Mouse (Mus musculus) midbrain, postnatal 0 days (tissue): ENCODE data around the gene Lrrc31. TPM values are rescaled to one million over a fixed set of nuclear protein-coding genes. Genes with fewer than 3 reads are reported as not detected.
A peak's percentile ranks its signal among the peaks of the same experiment; 100 is the strongest.

ENCODE experiments used
- ATAC-seq: fragments of 200-750 bp; cut with Nextera tagmentation; 2 replicates; pipeline ENCODE4 v1.8.0; 2017; ENCODE audit warnings: moderate number of reproducible peaks, mild to moderate bottlenecking, moderate TSS enrichment, moderate library complexity; ENCODE audit not compliant: low FRiP score
- DNase-seq: peaks from one replicate; pipeline ENCODE4 v3.0.0-alpha.2; 2015; ENCODE audit warnings: low spot score
- H3K27ac ChIP-seq: fragments of 300-500 bp; sonication (generic); 2 replicates; pipeline ENCODE4 v1.5.1; 2014; ENCODE audit warnings: low read depth, mild to moderate bottlenecking, low read length, mixed read lengths
- H3K27me3 ChIP-seq: fragments of 300-500 bp; sonication (generic); 2 replicates; pipeline ENCODE4 v1.6.1; 2014; ENCODE audit warnings: low read length, control low read depth, mixed read lengths; ENCODE audit not compliant: insufficient read depth
- H3K36me3 ChIP-seq: fragments of 300-500 bp; sonication (generic); 2 replicates; pipeline ENCODE4 v1.6.1; 2014; ENCODE audit warnings: low read length, control low read depth, mixed read lengths; ENCODE audit not compliant: insufficient read depth
- H3K4me1 ChIP-seq: fragments of 300-500 bp; sonication (generic); 2 replicates; pipeline ENCODE4 v1.6.1; 2014; ENCODE audit warnings: mild to moderate bottlenecking, control low read depth, antibody characterized with exemption, low read length, mixed read lengths; ENCODE audit not compliant: insufficient read depth
- H3K4me2 ChIP-seq: fragments of 300-500 bp; sonication (generic); 2 replicates; pipeline ENCODE4 v1.6.1; 2014; ENCODE audit warnings: low read depth, mild to moderate bottlenecking, low read length, mixed read lengths; ENCODE audit not compliant: poor library complexity, severe bottlenecking
- H3K4me3 ChIP-seq: fragments of 300-500 bp; sonication (generic); 2 replicates; pipeline ENCODE4 v1.5.1; 2014; ENCODE audit warnings: low read depth, mild to moderate bottlenecking, low read length, moderate library complexity
- H3K9ac ChIP-seq: fragments of 300-500 bp; sonication (generic); replicated peaks from 2 replicates; pipeline ENCODE4 v1.6.1; 2014; ENCODE audit warnings: mild to moderate bottlenecking, low read length, moderate library complexity, mixed read lengths; ENCODE audit not compliant: poor library complexity, severe bottlenecking
- H3K9me3 ChIP-seq: fragments of 300-500 bp; sonication (generic); 2 replicates; pipeline ENCODE4 v1.6.1; 2016; ENCODE audit warnings: low read length, control low read depth
- CTCF ChIP-seq: IDR thresholded peaks from 2 replicates; pipeline ENCODE4 v1.5.1; 2016; ENCODE audit warnings: antibody characterized with exemption, mild to moderate bottlenecking
- WGBS: fragments of 180-500 bp; shearing (Covaris S2); extraction: QIAGEN DNeasy Blood & Tissue Kit; methylation state at CpG from one replicate; pipeline ENCODE4 v1.1.7; 2014; 5-methylcytosine and 5-hydroxymethylcytosine counted together
- polyA plus RNA-seq: library from polyadenylated mRNA; unstranded; fragments of >200 nt; fragmentation: Nextera tagmentation; extraction: Ambion mirVana; gene quantifications from 2 replicates; pipeline ENCODE4 v1.2.1, GENCODE M21; 2015
- total RNA-seq: library from RNA; depleted of rRNA; stranded (reverse); fragments of >200 nt; gene quantifications from 2 replicates; pipeline ENCODE4 v1.2.3, GENCODE M21; 2014

The Lrrc31 gene
- total and polyA plus RNA-seq, 2 experiments from 2014 or later = not detected

DNA sequence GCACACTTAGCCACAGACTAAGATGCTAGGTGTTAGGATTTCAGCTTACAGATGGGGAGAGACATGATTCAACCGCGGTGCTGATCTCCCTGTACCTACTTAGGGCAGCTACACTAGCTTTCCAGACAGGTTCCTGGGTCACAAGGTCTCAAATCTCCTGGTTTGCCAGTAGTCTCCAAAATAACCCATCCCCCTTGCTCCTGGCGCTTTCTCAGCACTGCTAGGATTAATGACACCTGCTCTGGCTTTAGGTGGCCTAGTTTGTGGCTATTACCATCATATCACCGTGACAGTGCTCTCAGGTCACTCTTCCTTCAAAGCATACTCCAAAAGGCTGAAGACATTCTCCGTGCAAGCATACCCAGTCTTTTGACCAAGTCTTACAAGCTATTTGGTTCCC, 29.4 kb upstream of the Lrrc31 start:
- H3K36me3 ChIP-seq = no peaks in the 10 kb centered on the region
- H3K9me3 ChIP-seq = no peaks in the 10 kb centered on the region
- WGBS = 90% methylated on average over 5 of the region's 5 CpGs
- no peaks in the 10 kb centered on the region for H3K4me1 ChIP-seq
- H3K4me2 ChIP-seq = no peak overlapping the region
- ATAC-seq = no peak
- H3K27ac ChIP-seq = no peak overlapping the region
- H3K27me3 ChIP-seq = no peaks in the 10 kb centered on the region
- H3K9ac ChIP-seq = no peak overlapping the region
- DNase-seq = no peak
- no peak for TF ChIP-seq CTCF
- H3K4me3 ChIP-seq = no peak overlapping the region

GRCm38 (mm10) chr3:30727209-30727608, 27.6 kb upstream of the Lrrc31 start:
- no peaks in the 10 kb centered on the region for H3K4me1 ChIP-seq
- H3K4me2 ChIP-seq = no peak overlapping the region
- H3K36me3 ChIP-seq = no peaks in the 10 kb centered on the region
- ATAC-seq = no peak
- no peak overlapping the region for H3K4me3 ChIP-seq
- TF ChIP-seq CTCF = no peak
- 85% methylated on average over 4 of the region's 4 CpGs for WGBS
- no peaks in the 10 kb centered on the region for H3K9me3 ChIP-seq
- no peaks in the 10 kb centered on the region for H3K27me3 ChIP-seq
- H3K27ac ChIP-seq = no peak overlapping the region
- DNase-seq = no peak
- no peak overlapping the region for H3K9ac ChIP-seq

- Histone ChIP-seq H3K27me3 (no peaks in the 10 kb centered on the region), H3K4me1 (no peaks in the 10 kb centered on the region), H3K9me3 (no peaks in the 10 kb centered on the region), H3K27ac (no peak overlapping the region), H3K4me3 (no peak overlapping the region), H3K36me3 (no peaks in the 10 kb centered on the region), H3K4me2 (no peak overlapping the region), H3K9ac (no peak overlapping the region)
- WGBS = 85% methylated on average over 7 of the region's 7 CpGs
- ATAC-seq (no peak), DNase-seq (no peak)
- peak; percentile 15; the same call in 1 of the 2 replicates for TF ChIP-seq CTCF
These were observed 25.9 kb upstream of the Lrrc31 start for GRCm38 (mm10) chr3:30725514-30725913.

- ATAC-seq (no peak), DNase-seq (no peak)
- Histone ChIP-seq H3K4me2 (no peak overlapping the region), H3K36me3 (no peaks in the 10 kb centered on the region), H3K9me3 (no peaks in the 10 kb centered on the region), H3K27me3 (no peaks in the 10 kb centered on the region), H3K9ac (no peak overlapping the region), H3K4me3 (no peak overlapping the region), H3K4me1 (no peaks in the 10 kb centered on the region), H3K27ac (no peak overlapping the region)
- 80% methylated on average over 10 of the region's 10 CpGs for WGBS
- TF ChIP-seq CTCF = no peak
These were observed 25.3 kb upstream of the Lrrc31 start for GRCm38 (mm10) chr3:30724848-30725465.

DNA sequence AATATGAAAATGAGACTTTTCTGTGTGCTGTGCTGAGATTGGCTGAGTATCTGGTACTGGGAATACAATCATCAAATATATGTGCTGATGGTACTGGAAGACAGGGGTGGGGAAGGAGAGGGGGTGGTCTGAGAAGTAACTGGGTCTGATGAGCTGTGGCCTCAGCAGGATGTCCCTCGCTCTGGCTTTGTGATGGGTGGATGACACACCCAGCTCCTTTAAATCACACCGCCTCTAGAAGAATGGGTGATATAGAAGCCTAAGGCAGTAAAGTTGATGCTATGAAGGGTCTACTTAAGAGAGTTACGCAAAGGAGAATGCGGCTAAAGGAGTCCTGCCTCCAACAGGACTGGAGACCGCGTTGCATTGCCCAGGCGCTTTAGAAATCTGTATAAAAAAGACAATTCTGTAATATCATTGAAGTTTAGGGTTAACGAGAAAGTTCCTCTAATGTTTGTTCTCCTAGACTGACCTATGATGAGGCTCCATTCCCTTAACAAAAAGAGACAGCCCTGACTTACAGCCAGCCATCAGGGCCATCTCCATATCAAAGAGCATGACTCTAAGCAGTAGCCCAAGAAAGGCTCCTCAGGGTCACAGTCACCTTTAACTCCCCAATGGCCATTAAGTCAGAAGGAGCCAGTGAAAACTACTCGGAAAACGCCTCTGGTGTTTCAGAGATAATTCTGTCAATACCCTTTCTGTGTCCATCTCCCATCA, 24.6 kb upstream of the Lrrc31 start:
- ATAC-seq = no peak
- no peak for TF ChIP-seq CTCF
- no peaks in the 10 kb centered on the region for H3K9me3 ChIP-seq
- 68% methylated on average over 10 of the region's 10 CpGs for WGBS
- no peak overlapping the region for H3K27ac ChIP-seq
- no peak overlapping the region for H3K4me2 ChIP-seq
- H3K27me3 ChIP-seq = no peaks in the 10 kb centered on the region
- DNase-seq = no peak
- H3K36me3 ChIP-seq = no peaks in the 10 kb centered on the region
- no peak overlapping the region for H3K4me3 ChIP-seq
- no peak overlapping the region for H3K9ac ChIP-seq
- H3K4me1 ChIP-seq = no peaks in the 10 kb centered on the region

- no peak for ATAC-seq
These were observed 23.5 kb upstream of the Lrrc31 start for GRCm38 (mm10) chr3:30723179-30723578.

More at GRCm38 (mm10) chr3:30723179-30723578, 23.5 kb upstream of the Lrrc31 start:
- H3K9me3 ChIP-seq = no peaks in the 10 kb centered on the region
- 61% methylated on average over 5 of the region's 5 CpGs for WGBS
- no peak overlapping the region for H3K27ac ChIP-seq
- no peaks in the 10 kb centered on the region for H3K36me3 ChIP-seq
- DNase-seq = peak; percentile 38
- H3K4me1 ChIP-seq = no peaks in the 10 kb centered on the region
- no peak overlapping the region for H3K9ac ChIP-seq
- no peak overlapping the region for H3K4me3 ChIP-seq
- no peaks in the 10 kb centered on the region for H3K27me3 ChIP-seq
- TF ChIP-seq CTCF = no peak
- H3K4me2 ChIP-seq = no peak overlapping the region
